Mouse (Mus musculus) cerebellum, adult 2 months (tissue): ENCODE data around the gene P2rx7.

Source experiments
- CTCF ChIP-seq: fragments of 200-500 bp; IDR thresholded peaks from 2 replicates; pipeline ENCODE4 v1.5.1; 2011; ENCODE audit warnings: low read depth, mild to moderate bottlenecking, control low read depth, low read length, moderate library complexity, borderline replicate concordance; ENCODE audit not compliant: insufficient read depth
- POLR2A ChIP-seq: fragments of 200-500 bp; IDR thresholded peaks from 2 replicates; pipeline ENCODE4 v1.6.1; 2011; ENCODE audit warnings: low read length, control low read depth, borderline replicate concordance; ENCODE audit not compliant: insufficient read depth

GRCm38 (mm10) chr5:122613908-122614732 is 29.6 kb upstream of the P2rx7 start, which contains the start of gene Ift81:
- TF ChIP-seq CTCF: no peak
- peak; percentile 72; the same call in 1 of the 2 replicates for TF ChIP-seq POLR2A
